Mouse (Mus musculus) ZHBTc4 (cell line): Measurements from ENCODE around the gene Gjb1.
"Not testable (repeated sequence)": the region's sequence is repeated elsewhere in the genome, so short reads cannot be mapped to it uniquely, and the experiment has no call there.

Experiments used
- DNase-seq: peaks from one replicate; pipeline ENCODE4 v3.0.0-alpha.2; 2011; ENCODE audit warnings: low read depth, low spot score

Gjb1 gene

GRCm38 (mm10) chrX:101376190-101376968 lies at the start of gene Gjb1:
Gjb1 (plus strand) TSS chrX:101376378.
- DNase-seq: no peak

- DNase-seq: peak; percentile 74
Observed at GRCm38 (mm10) chrX:101329372-101330028, 46.7 kb upstream of the Gjb1 start.

GRCm38 (mm10) chrX:101332031-101332374 lies 44.2 kb upstream of the Gjb1 start:
- DNase-seq: no peak

GRCm38 (mm10) chrX:101332375-101333211 lies 43.6 kb upstream of the Gjb1 start:
- peak; percentile 96 for DNase-seq

GRCm38 (mm10) chrX:101334606-101335005 lies 41.6 kb upstream of the Gjb1 start:
- DNase-seq: peak; percentile 71

GRCm38 (mm10) chrX:101338666-101339065 lies 37.5 kb upstream of the Gjb1 start:
- peak; percentile 37 for DNase-seq

- DNase-seq: not testable (repeated sequence)
Observed at GRCm38 (mm10) chrX:101342837-101343236, 33.3 kb upstream of the Gjb1 start.

GRCm38 (mm10) chrX:101345456-101345855 lies 30.7 kb upstream of the Gjb1 start:
- DNase-seq: no peak

GRCm38 (mm10) chrX:101346475-101346874 lies 29.7 kb upstream of the Gjb1 start:
- DNase-seq: no peak

GRCm38 (mm10) chrX:101351188-101351587 lies 25.0 kb upstream of the Gjb1 start:
- no peak for DNase-seq

- peak; percentile 62 for DNase-seq
Observed at GRCm38 (mm10) chrX:101358902-101359301, 17.3 kb upstream of the Gjb1 start.

- DNase-seq: no peak
Observed at GRCm38 (mm10) chrX:101369001-101369400, 7.2 kb upstream of the Gjb1 start.

- DNase-seq: no peak
Observed at GRCm38 (mm10) chrX:101370573-101370972, 5.6 kb upstream of the Gjb1 start.

- no peak for DNase-seq
Observed at GRCm38 (mm10) chrX:101372946-101373345, 3.2 kb upstream of the Gjb1 start.

GRCm38 (mm10) chrX:101377076-101377475 lies 898 bp downstream of the Gjb1 start:
- no peak for DNase-seq

GRCm38 (mm10) chrX:101379744-101380143 lies 3.6 kb downstream of the Gjb1 start:
- no peak for DNase-seq

- no peak for DNase-seq
Observed at GRCm38 (mm10) chrX:101383455-101383854, 7.3 kb downstream of the Gjb1 start.

GRCm38 (mm10) chrX:101384439-101385137 lies 8.4 kb downstream of the Gjb1 start:
- no peak for DNase-seq

GRCm38 (mm10) chrX:101386222-101386621 lies 10.0 kb downstream of the Gjb1 start:
- DNase-seq: no peak

GRCm38 (mm10) chrX:101388866-101389537 lies 12.8 kb downstream of the Gjb1 start:
- no peak for DNase-seq

- peak; percentile 28 for DNase-seq
Observed at GRCm38 (mm10) chrX:101394341-101394740, 18.2 kb downstream of the Gjb1 start.
